Mouse (Mus musculus): Measurements from ENCODE around the gene Pcp4. TPM values are rescaled to one million over a fixed set of nuclear protein-coding genes. Genes with fewer than 3 reads are reported as not detected.

The Pcp4 gene
- polyA plus RNA-seq, 1 experiment: not detected

DNA sequence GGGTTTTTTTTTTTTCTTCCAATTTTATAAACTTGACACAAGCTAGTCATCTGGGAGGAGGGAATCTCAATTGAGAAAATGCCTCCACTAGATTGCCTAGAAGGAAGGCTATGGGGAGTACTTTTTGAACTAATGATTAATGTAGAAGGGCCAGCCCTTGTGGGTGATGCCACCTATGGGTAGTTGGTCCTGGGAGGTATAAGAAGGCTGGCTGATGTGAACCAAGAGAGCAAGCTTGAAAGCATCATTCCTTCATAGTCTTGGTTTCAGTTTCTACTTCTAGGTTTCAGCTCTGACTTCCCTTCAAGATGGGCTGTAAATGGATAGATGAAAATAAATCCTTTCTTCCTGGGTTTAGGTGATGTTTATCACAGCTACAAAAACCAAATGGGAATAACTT is 13.3 kb upstream of the Pcp4 start:
- TF ChIP-seq EP300 (IDR thresholded peaks at IDR 0.05; ENCODE audit: insufficient read depth, low read depth, low read length) (no peak), POLR2A (IDR thresholded peaks at IDR 0.05; ENCODE audit: insufficient read depth, low read length) (no peak), CTCF (IDR thresholded peaks at IDR 0.05; ENCODE audit: low read depth, low read length) (no peak)
- Histone ChIP-seq H3K4me1 (ENCODE audit: control insufficient read depth, insufficient read depth, low read length) (no peaks in the 10 kb centered on the region), H3K9ac (ENCODE audit: low read depth, poor library complexity, severe bottlenecking) (no peak overlapping the region), H3K9me3 (replicated peaks; ENCODE audit: control insufficient read depth, insufficient read depth, low read length, poor library complexity, severe bottlenecking) (no peaks in the 10 kb centered on the region; the same call in 1 of the 2 replicates), H3K4me3 (ENCODE audit: low read depth, low read length) (no peak overlapping the region), H3K27me3 (ENCODE audit: control insufficient read depth, insufficient read depth, low read length, poor library complexity, severe bottlenecking) (no peaks in the 10 kb centered on the region; the same call in 1 of the 2 replicates), H3K27ac (ENCODE audit: insufficient read depth, low read length) (no peak overlapping the region), H3K36me3 (ENCODE audit: control insufficient read depth, insufficient read depth, low read length, poor library complexity, severe bottlenecking) (no peaks in the 10 kb centered on the region)

DNA sequence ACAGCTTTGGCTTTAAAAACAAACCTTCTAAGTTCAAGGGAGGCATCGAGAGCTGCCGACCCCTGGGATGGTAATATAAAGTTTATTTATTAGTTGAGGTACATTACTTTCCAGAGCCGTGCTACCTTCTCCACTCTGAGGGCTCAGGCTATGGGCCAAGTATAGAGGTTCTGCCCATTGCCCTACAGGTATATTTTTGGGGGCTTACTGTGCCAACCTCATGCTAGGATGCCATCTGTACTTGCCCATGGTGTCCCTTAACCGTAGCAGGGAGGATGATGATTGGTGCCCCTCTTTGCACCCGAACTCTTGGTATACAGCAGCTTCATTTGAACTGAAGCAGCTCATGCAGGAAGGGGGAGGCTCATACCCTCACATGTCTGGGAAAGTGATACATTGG is 9.8 kb upstream of the Pcp4 start:
- TF ChIP-seq CTCF (IDR thresholded peaks at IDR 0.05; ENCODE audit: low read depth, low read length): no peak
- TF ChIP-seq EP300 (IDR thresholded peaks at IDR 0.05; ENCODE audit: insufficient read depth, low read depth, low read length): no peak
- no peak for TF ChIP-seq POLR2A (IDR thresholded peaks at IDR 0.05; ENCODE audit: insufficient read depth, low read length)

DNA sequence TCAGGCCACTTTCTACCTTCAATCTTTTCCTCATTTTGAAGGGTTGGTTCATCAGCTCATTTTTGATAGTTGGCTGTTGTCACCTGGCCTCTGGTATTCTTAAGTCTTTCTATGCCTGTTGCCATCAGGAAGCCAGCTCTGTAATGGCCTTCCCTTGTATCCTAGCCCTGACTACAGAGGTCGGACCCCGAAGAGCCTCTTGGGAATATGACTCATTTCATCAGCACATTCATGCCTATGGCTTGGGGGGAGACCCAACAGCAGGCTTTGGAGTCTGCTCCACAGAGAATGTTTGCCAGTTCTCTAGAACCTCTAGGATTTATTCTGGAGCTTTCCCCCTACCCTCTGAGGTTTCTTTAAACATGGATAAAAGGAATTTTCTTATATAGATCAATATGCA is 8.1 kb upstream of the Pcp4 start:
- TF ChIP-seq POLR2A (IDR thresholded peaks at IDR 0.05; ENCODE audit: insufficient read depth, low read length) (no peak), EP300 (IDR thresholded peaks at IDR 0.05; ENCODE audit: insufficient read depth, low read depth, low read length) (no peak), CTCF (IDR thresholded peaks at IDR 0.05; ENCODE audit: low read depth, low read length) (no peak)
- H3K4me3 ChIP-seq (ENCODE audit: low read depth, low read length): no peak overlapping the region
- H3K27ac ChIP-seq (ENCODE audit: insufficient read depth, low read length): no peak overlapping the region
- no peaks in the 10 kb centered on the region for H3K9me3 ChIP-seq (replicated peaks; ENCODE audit: control insufficient read depth, insufficient read depth, low read length, poor library complexity, severe bottlenecking)
- H3K27me3 ChIP-seq (ENCODE audit: control insufficient read depth, insufficient read depth, low read length, poor library complexity, severe bottlenecking): no peaks in the 10 kb centered on the region; the same call in 1 of the 2 replicates
- H3K9ac ChIP-seq (ENCODE audit: low read depth, poor library complexity, severe bottlenecking): no peak overlapping the region
- H3K36me3 ChIP-seq (ENCODE audit: control insufficient read depth, insufficient read depth, low read length, poor library complexity, severe bottlenecking): no peaks in the 10 kb centered on the region
- no peaks in the 10 kb centered on the region for H3K4me1 ChIP-seq (ENCODE audit: control insufficient read depth, insufficient read depth, low read length)

More for the DNA sequence above, 9.8 kb upstream of the Pcp4 start:
- no peaks in the 10 kb centered on the region for H3K4me1 ChIP-seq (ENCODE audit: control insufficient read depth, insufficient read depth, low read length)
- H3K36me3 ChIP-seq (ENCODE audit: control insufficient read depth, insufficient read depth, low read length, poor library complexity, severe bottlenecking): no peaks in the 10 kb centered on the region
- H3K9ac ChIP-seq (ENCODE audit: low read depth, poor library complexity, severe bottlenecking): no peak overlapping the region
- no peaks in the 10 kb centered on the region for H3K9me3 ChIP-seq (replicated peaks; ENCODE audit: control insufficient read depth, insufficient read depth, low read length, poor library complexity, severe bottlenecking)
- H3K27ac ChIP-seq (ENCODE audit: insufficient read depth, low read length): no peak overlapping the region
- no peak overlapping the region for H3K4me3 ChIP-seq (ENCODE audit: low read depth, low read length)
- no peaks in the 10 kb centered on the region; the same call in 1 of the 2 replicates for H3K27me3 ChIP-seq (ENCODE audit: control insufficient read depth, insufficient read depth, low read length, poor library complexity, severe bottlenecking)

DNA sequence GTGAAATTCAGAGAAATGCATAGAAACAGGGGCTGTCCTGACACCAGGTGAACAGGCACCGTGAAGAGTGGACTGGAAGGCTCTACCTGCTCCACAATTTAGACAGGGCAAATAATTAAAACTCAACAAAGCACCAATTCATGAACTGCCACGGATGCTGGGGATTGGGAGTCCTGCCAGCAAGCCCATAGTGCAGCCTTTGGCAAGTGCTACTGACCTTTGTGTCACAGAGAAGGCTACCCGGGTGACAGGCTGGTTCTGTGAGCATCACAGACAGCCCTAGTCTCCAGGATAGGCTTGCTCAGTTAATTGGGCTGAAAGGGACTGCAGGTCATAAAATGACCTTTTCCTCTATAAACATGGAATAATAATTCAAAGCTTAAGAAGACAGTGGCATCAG is 6.6 kb upstream of the Pcp4 start:
- Histone ChIP-seq H3K9ac (ENCODE audit: low read depth, poor library complexity, severe bottlenecking) (no peak overlapping the region), H3K4me1 (ENCODE audit: control insufficient read depth, insufficient read depth, low read length) (no peaks in the 10 kb centered on the region), H3K4me3 (ENCODE audit: low read depth, low read length) (no peak overlapping the region), H3K27ac (ENCODE audit: insufficient read depth, low read length) (no peak overlapping the region), H3K36me3 (ENCODE audit: control insufficient read depth, insufficient read depth, low read length, poor library complexity, severe bottlenecking) (no peaks in the 10 kb centered on the region), H3K9me3 (replicated peaks; ENCODE audit: control insufficient read depth, insufficient read depth, low read length, poor library complexity, severe bottlenecking) (no peaks in the 10 kb centered on the region), H3K27me3 (ENCODE audit: control insufficient read depth, insufficient read depth, low read length, poor library complexity, severe bottlenecking) (no peaks in the 10 kb centered on the region; the same call in 1 of the 2 replicates)
- TF ChIP-seq EP300 (IDR thresholded peaks at IDR 0.05; ENCODE audit: insufficient read depth, low read depth, low read length): no peak
- no peak for TF ChIP-seq POLR2A (IDR thresholded peaks at IDR 0.05; ENCODE audit: insufficient read depth, low read length)
- no peak for TF ChIP-seq CTCF (IDR thresholded peaks at IDR 0.05; ENCODE audit: low read depth, low read length)

DNA sequence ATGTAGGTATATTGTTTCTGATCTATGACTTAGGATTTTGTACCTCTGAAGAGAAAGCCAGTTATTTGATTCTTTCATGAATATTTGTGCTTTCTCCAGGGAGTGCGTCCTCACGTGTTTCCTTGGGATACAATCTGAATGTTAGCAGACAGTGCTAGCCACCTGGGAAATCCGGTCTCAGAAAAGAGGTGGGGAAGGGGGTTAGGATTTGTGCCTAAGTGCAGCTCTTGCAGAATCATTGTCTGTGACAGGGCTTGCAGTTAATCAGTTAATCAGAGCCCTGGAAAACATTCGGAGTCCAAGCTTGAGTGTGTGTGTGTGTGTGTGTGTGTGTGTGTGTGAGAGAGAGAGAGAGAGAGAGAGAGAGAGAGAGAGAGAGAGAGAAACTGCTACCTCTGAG is 605 bp downstream of the Pcp4 start:
- no peaks in the 10 kb centered on the region for H3K4me1 ChIP-seq (ENCODE audit: control insufficient read depth, insufficient read depth, low read length)

DNA sequence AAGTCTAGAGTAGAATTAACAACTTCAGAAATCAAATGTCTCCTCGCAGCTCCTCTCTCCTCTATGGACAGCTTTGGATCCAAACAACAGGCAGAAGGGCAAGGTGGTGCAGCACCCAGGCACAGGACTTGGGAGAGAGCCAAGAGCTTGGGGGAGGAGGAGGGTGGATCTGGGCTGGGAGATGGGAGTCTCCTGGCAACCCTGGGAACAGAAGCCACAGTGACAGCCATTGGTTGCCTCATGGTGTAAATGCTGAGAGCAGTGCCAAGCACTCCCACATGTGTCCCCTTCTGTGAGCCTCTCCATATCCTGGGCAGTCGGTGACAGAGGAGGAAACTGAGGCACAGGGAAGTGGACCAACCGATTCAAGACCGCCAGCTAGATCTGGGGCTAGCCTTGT is 1.3 kb downstream of the Pcp4 start:
- Histone ChIP-seq H3K4me1 (ENCODE audit: control insufficient read depth, insufficient read depth, low read length) (no peaks in the 10 kb centered on the region), H3K9ac (ENCODE audit: low read depth, poor library complexity, severe bottlenecking) (no peak overlapping the region), H3K27me3 (ENCODE audit: control insufficient read depth, insufficient read depth, low read length, poor library complexity, severe bottlenecking) (no peaks in the 10 kb centered on the region), H3K9me3 (replicated peaks; ENCODE audit: control insufficient read depth, insufficient read depth, low read length, poor library complexity, severe bottlenecking) (peaks cover 5% of the 10 kb centered on the region; the same call in 1 of the 2 replicates), H3K36me3 (ENCODE audit: control insufficient read depth, insufficient read depth, low read length, poor library complexity, severe bottlenecking) (no peaks in the 10 kb centered on the region), H3K27ac (ENCODE audit: insufficient read depth, low read length) (no peak overlapping the region), H3K4me3 (ENCODE audit: low read depth, low read length) (no peak overlapping the region)
- no peak for TF ChIP-seq EP300 (IDR thresholded peaks at IDR 0.05; ENCODE audit: insufficient read depth, low read depth, low read length)
- TF ChIP-seq CTCF (IDR thresholded peaks at IDR 0.05; ENCODE audit: low read depth, low read length): no peak
- TF ChIP-seq POLR2A (IDR thresholded peaks at IDR 0.05; ENCODE audit: insufficient read depth, low read length): no peak

More for the DNA sequence above, 605 bp downstream of the Pcp4 start:
- Histone ChIP-seq H3K27me3 (ENCODE audit: control insufficient read depth, insufficient read depth, low read length, poor library complexity, severe bottlenecking) (no peaks in the 10 kb centered on the region), H3K27ac (ENCODE audit: insufficient read depth, low read length) (no peak overlapping the region), H3K36me3 (ENCODE audit: control insufficient read depth, insufficient read depth, low read length, poor library complexity, severe bottlenecking) (no peaks in the 10 kb centered on the region), H3K4me3 (ENCODE audit: low read depth, low read length) (no peak overlapping the region), H3K9ac (ENCODE audit: low read depth, poor library complexity, severe bottlenecking) (no peak overlapping the region), H3K9me3 (replicated peaks; ENCODE audit: control insufficient read depth, insufficient read depth, low read length, poor library complexity, severe bottlenecking) (peaks cover 5% of the 10 kb centered on the region; the same call in 1 of the 2 replicates)
- no peak for TF ChIP-seq EP300 (IDR thresholded peaks at IDR 0.05; ENCODE audit: insufficient read depth, low read depth, low read length)
- TF ChIP-seq POLR2A (IDR thresholded peaks at IDR 0.05; ENCODE audit: insufficient read depth, low read length): no peak
- TF ChIP-seq CTCF (IDR thresholded peaks at IDR 0.05; ENCODE audit: low read depth, low read length): no peak

Measured in ES-Bruce4 (cell line).